Mouse (Mus musculus) bone marrow, adult 2 months (tissue): ENCODE data around the gene Mpv17. TPM values are rescaled to one million over a fixed set of nuclear protein-coding genes. Genes with fewer than 3 reads are reported as not detected.

Source experiments
- H3K27ac ChIP-seq: fragments of 200-500 bp; 2 replicates; pipeline ENCODE4 v1.5.1; 2012; ENCODE audit warnings: low read depth, mild to moderate bottlenecking, control low read depth, inconsistent platforms, low read length; ENCODE audit not compliant: control insufficient read depth, poor library complexity, insufficient read depth
- H3K4me1 ChIP-seq: fragments of 200-500 bp; 2 replicates; pipeline ENCODE4 v1.6.1; 2011; ENCODE audit warnings: low read length; ENCODE audit not compliant: control insufficient read depth, insufficient read depth
- H3K4me3 ChIP-seq: fragments of 200-500 bp; replicated peaks from 2 replicates; pipeline ENCODE3; 2011; ENCODE audit warnings: mild to moderate bottlenecking, low read depth, low read length, control low read depth; ENCODE audit not compliant: control insufficient read depth
- CTCF ChIP-seq: fragments of 200-500 bp; IDR thresholded peaks from 2 replicates; pipeline ENCODE4 v1.5.1; 2011; ENCODE audit warnings: low read length, control low read depth; ENCODE audit not compliant: control insufficient read depth, insufficient read depth
- POLR2A ChIP-seq: fragments of 200-500 bp; IDR thresholded peaks from 2 replicates; pipeline ENCODE4 v1.6.1; 2011; ENCODE audit warnings: low read depth, mild to moderate bottlenecking, control low read depth, low read length, borderline replicate concordance; ENCODE audit not compliant: control insufficient read depth
- WGBS: fragments of 180-500 bp; shearing (Covaris S2); methylation state at CpG from one replicate; pipeline ENCODE4 v1.1.7; 2018; 5-methylcytosine and 5-hydroxymethylcytosine counted together
- polyA plus RNA-seq: library from polyadenylated mRNA; stranded (reverse); fragments of >200 nt; gene quantifications from 2 replicates; pipeline ENCODE4 v1.2.4, GENCODE M21; 2011; ENCODE audit warnings: low replicate concordance; ENCODE audit not compliant: missing spikeins, insufficient read depth, insufficient read length

Gene Mpv17
- polyA plus RNA-seq, 1 experiment, result 14.4 TPM

- H3K4me3 ChIP-seq, result peak overlapping the region; percentile 86
- TF ChIP-seq POLR2A (no peak), CTCF (no peak)
- no peaks in the 10 kb centered on the region; the same call in 1 of the 2 replicates for H3K4me1 ChIP-seq
- peak overlapping the region; percentile 84 for H3K27ac ChIP-seq
- WGBS, result 8% methylated on average over 42 of the region's 42 CpGs
These were observed 38.2 kb upstream of the Mpv17 start for GRCm38 (mm10) chr5:31192045-31192938.

- no peak overlapping the region for H3K4me3 ChIP-seq
- no peak overlapping the region for H3K27ac ChIP-seq
- WGBS, result 85% methylated on average over 9 of the region's 9 CpGs
- no peak for TF ChIP-seq POLR2A
- no peaks in the 10 kb centered on the region; the same call in 1 of the 2 replicates for H3K4me1 ChIP-seq
These were observed 36.1 kb upstream of the Mpv17 start for GRCm38 (mm10) chr5:31190201-31190600.

GRCm38 (mm10) chr5:31188223-31188840, 34.3 kb upstream of the Mpv17 start:
- TF ChIP-seq CTCF (0 out of 2 replicates have a peak, but pooled peaks have one; percentile 13), POLR2A (no peak)
- Histone ChIP-seq H3K4me3 (no peak overlapping the region), H3K4me1 (no peaks in the 10 kb centered on the region; the same call in 1 of the 2 replicates), H3K27ac (no peak overlapping the region)
- 71% methylated on average over 4 of the region's 4 CpGs for WGBS

- TF ChIP-seq CTCF (no peak), POLR2A (no peak)
- H3K4me3 ChIP-seq, result no peak overlapping the region
- H3K27ac ChIP-seq, result no peak overlapping the region
- no peaks in the 10 kb centered on the region for H3K4me1 ChIP-seq
- WGBS, result 44% methylated on average over 4 of the region's 4 CpGs
These were observed 29.6 kb upstream of the Mpv17 start for GRCm38 (mm10) chr5:31183678-31184077.

- H3K27ac ChIP-seq, result no peak overlapping the region
- H3K4me1 ChIP-seq, result no peaks in the 10 kb centered on the region
- 90% methylated on average over 9 of the region's 9 CpGs for WGBS
- TF ChIP-seq CTCF (no peak), POLR2A (no peak)
- H3K4me3 ChIP-seq, result no peak overlapping the region
These were observed 27.2 kb upstream of the Mpv17 start for GRCm38 (mm10) chr5:31181183-31181770.

- under 1% methylated on average over 59 of the region's 59 CpGs for WGBS
- Histone ChIP-seq H3K4me3 (peak within 1 kb of the TSS; percentile 95), H3K4me1 (no peaks in the 10 kb centered on the region), H3K27ac (peak within 1 kb of the TSS; percentile 92)
- no peak for TF ChIP-seq CTCF
- TF ChIP-seq POLR2A, result peak; percentile 82; the same call in 1 of the 2 replicates
These were observed 25.9 kb upstream of the Mpv17 start, which contains the start of the genes Gm29609 and Gtf3c2 for GRCm38 (mm10) chr5:31179766-31180630. TSS of gene Gm29609 (minus strand) at chr5:31179911. TSS of gene Gtf3c2 (minus strand) at chr5:31180144.

- TF ChIP-seq POLR2A (peak; percentile 11; the same call in 1 of the 2 replicates), CTCF (no peak)
- H3K4me1 ChIP-seq, result no peaks in the 10 kb centered on the region
- whole genome bisulfite sequencing, result under 1% methylated on average over 25 of the region's 25 CpGs
- H3K27ac ChIP-seq, result peak overlapping the region; percentile 92
- H3K4me3 ChIP-seq, result peak overlapping the region; percentile 95
These were observed 25.3 kb upstream of the Mpv17 start for GRCm38 (mm10) chr5:31179301-31179765.
